Mouse (Mus musculus): ENCODE results near the gene Gbgt1.
A peak's percentile ranks its signal among the peaks of the same experiment; 100 is the strongest.

Gene Gbgt1

GRCm38 (mm10) chr2:28532938-28533771 lies 36.5 kb downstream of the Gbgt1 start:
- DNase-seq = peak; percentile 93

DNA sequence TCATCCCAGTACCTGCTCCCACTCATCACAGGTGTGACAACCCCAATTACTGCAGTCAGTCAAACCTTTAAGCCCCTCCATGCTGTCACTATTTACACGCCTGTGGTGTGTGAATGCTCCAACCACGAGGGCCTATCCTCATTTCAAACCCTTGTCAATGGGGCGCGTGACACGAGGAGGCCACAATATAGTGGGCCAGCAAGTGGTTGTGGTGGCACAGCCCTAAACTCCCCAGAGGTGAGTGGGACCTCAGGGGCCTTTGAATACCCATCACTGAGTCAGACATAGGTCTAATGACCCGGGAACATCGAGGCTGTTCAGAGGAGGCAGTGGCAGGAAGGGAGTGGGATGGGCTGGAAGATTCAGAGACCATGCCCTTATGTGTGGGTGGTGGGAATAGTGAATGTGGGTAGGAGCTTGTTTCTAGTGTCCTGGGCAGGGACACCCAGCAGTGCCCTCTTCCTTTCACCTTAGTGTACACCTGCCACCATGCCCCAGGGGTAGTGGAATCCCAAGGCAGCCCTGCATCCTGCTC lies 37.3 kb downstream of the Gbgt1 start:
- DNase-seq = no peak

- no peak for DNase-seq
These were observed 38.0 kb downstream of the Gbgt1 start for GRCm38 (mm10) chr2:28534436-28535262.

GRCm38 (mm10) chr2:28535263-28535540 lies 38.5 kb downstream of the Gbgt1 start:
- no peak for DNase-seq

DNA sequence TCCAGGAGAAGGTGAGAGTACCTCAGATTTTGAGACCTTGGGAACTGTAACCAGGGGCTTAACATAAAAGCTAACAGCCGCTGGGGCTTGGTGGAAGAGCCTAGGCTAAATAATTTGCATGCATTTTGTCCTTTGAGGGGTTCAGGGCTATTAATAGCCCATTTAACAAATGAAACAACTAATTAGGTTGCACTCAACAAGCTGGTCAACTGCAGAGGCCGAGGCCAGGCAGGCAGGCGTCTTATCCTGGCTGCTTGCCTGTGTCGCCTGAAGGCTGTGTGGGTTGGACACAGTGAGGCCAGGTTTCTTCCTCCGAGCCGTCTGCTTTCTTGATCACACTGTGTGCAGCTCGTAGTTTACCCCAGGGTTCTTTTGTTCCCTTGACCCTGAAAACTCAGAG lies 39.0 kb downstream of the Gbgt1 start:
- DNase-seq = peak; percentile 73

- no peak for DNase-seq
These were observed 39.5 kb downstream of the Gbgt1 start for GRCm38 (mm10) chr2:28536166-28536565.

- DNase-seq = no peak
These were observed 40.3 kb downstream of the Gbgt1 start for GRCm38 (mm10) chr2:28536766-28537633.

- DNase-seq = no peak
These were observed 40.9 kb downstream of the Gbgt1 start for GRCm38 (mm10) chr2:28537634-28537920.

- DNase-seq = no peak
These were observed 41.5 kb downstream of the Gbgt1 start for GRCm38 (mm10) chr2:28537995-28538816.

DNA sequence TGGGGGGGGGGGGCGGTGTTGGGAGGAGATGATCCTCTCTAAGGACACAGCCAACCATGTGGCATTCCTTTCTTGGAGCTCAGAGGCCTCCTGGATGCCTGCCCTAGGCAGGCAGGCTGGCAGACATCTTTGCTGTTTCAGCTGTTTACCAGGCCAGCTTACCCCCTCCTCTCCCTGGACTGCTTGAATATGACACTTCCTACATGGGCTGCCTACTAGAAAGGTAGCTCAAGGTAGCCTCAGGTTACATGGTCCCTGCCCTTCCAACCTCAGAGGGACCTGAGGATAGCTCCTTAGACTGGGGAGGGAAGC lies 42.1 kb downstream of the Gbgt1 start:
- no peak for DNase-seq

DNA sequence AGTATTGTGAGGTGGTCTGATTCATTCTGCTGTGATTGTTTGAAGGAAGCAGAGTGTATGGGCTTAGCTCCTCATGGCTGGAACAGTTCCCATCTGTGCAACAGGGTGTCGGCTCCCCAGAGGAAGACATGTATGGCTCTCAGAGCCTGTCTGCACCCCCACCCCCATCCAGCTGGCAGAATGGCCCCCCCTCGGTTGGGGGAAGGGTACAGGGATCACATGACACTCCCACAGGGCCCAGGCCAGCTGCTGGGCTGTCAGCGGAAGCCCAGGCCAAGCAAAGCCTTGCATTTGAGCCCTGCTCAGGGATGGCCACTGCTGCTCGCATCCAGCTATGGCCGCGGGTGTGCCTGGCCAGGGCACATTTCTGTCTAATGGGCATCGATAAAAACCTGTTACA lies 42.5 kb downstream of the Gbgt1 start:
- peak; percentile 76 for DNase-seq

GRCm38 (mm10) chr2:28539949-28540348 lies 43.3 kb downstream of the Gbgt1 start:
- DNase-seq = no peak

DNA sequence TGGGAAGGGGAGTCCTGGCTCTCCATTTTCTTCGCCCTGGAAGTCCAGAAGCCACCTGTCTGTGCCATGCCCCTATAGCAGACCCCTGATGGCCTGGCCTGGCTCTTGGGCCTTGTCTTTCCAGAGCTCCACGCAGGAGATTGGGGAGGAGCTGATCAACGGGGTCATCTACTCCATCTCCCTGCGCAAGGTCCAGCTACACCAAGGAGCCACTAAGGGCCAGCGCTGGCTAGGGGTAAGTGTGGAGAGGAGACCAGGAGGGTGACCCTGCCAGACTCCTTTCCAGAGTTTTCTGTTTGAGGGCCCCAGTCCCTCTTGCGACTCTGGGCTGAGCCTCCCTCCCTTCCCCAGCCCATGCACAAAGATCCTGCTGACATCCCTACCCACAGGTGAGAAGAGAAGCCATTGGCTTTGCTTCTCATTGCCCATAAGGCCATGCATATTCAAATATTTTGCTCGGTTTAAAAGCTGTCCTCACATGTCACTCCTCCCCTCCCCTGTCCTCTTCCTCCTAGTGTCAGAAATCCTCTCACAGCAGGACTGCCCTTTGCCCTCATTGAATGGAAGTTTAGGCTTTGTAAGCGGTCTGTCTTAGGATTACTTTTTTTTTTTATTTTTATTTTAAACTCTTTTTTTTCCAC lies 44.0 kb downstream of the Gbgt1 start:
- DNase-seq = no peak

DNA sequence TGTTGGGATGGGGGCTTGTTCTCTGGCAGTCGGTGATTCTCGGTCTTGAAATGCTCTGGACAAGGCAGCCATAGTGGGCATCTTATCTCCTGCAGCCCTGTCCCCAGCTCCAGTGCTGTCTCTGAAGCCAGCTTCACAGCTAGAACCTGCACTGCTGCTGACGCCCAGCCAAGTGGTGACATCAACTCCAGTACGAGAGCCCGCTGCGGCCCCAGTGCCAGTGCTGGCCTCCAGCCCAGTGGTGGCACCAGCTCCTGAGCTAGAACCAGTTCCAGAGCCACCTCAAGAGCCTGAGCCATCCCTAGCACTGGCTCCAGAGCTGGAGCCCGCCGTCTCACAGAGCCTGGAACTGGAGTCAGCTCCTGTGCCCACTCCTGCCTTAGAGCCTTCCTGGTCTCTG lies 47.2 kb downstream of the Gbgt1 start:
- DNase-seq = no peak

- DNase-seq = no peak
These were observed 49.3 kb downstream of the Gbgt1 start for GRCm38 (mm10) chr2:28545976-28546375.

DNA sequence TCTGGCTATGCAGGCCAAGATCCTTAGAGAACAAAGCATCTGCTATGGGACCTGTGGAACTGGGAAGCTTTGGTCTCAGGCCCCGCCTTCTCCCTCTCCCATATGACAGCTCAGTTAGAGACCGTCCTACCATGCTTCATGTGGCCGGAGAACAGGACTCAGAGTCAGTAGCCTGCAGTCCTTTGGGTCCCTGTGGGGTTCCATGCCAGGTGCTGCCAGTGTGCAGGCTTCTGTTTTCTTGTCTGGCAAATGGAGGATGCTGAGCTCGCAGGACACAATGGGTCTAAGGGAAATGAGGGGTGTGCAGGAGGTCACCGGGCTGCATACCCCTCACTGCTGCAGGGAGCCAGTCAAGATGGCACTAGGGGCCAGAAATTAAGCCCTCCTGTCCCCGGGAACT lies 49.9 kb downstream of the Gbgt1 start:
- DNase-seq = no peak

GRCm38 (mm10) chr2:28547237-28548172 lies 50.8 kb downstream of the Gbgt1 start:
- peak; percentile 80 for DNase-seq

DNA sequence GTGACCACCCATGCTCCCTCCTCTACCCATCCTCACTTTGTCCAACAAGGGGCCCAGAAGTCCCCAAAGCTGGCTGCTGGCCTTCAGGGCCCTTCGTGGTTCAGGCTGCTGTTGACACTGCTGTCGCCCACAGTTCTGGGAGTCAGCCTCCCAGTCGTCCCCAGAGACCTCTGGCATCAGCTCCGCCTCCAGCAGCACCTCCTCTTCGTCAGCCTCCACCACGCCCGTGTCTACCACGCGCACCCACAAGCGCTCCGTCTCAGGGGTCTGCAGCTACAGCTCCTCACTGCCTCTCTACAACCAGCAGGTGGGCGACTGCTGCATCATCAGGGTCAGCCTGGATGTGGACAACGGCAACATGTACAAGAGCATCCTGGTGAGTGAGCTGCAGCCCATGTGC lies 52.5 kb downstream of the Gbgt1 start:
- DNase-seq = no peak

- DNase-seq = no peak
These were observed 55.6 kb downstream of the Gbgt1 start for GRCm38 (mm10) chr2:28552301-28552700.

All from right cerebral cortex, adult 18-20 months (tissue).